Mouse (Mus musculus) liver, postnatal 0 days (tissue): ENCODE measurements around the gene Foxk1. TPM values are rescaled to one million over a fixed set of nuclear protein-coding genes. Genes with fewer than 3 reads are reported as not detected.

Experiments
- ATAC-seq: fragments of 200-750 bp; cut with Nextera tagmentation; 2 replicates; pipeline ENCODE4 v1.8.0; 2017; ENCODE audit warnings: mild to moderate bottlenecking, moderate library complexity
- DNase-seq: peaks from one replicate; pipeline ENCODE4 v3.0.0-alpha.2; 2016
- H3K27ac ChIP-seq: fragments of 300-500 bp; sonication (generic); 2 replicates; pipeline ENCODE4 v1.5.1; 2014; ENCODE audit warnings: antibody characterized with exemption, moderate library complexity, mild to moderate bottlenecking, low read depth
- H3K27me3 ChIP-seq: fragments of 300-500 bp; sonication (generic); 2 replicates; pipeline ENCODE4 v1.6.1; 2014; ENCODE audit warnings: low read length, control low read depth, mixed read lengths; ENCODE audit not compliant: insufficient read depth
- H3K36me3 ChIP-seq: fragments of 300-500 bp; sonication (generic); replicated peaks from 2 replicates; pipeline ENCODE4 v1.6.1; 2014; ENCODE audit warnings: mild to moderate bottlenecking, control low read depth, low read length, moderate library complexity, mixed read lengths; ENCODE audit not compliant: insufficient read depth
- H3K4me1 ChIP-seq: fragments of 300-500 bp; sonication (generic); 2 replicates; pipeline ENCODE4 v1.6.1; 2014; ENCODE audit warnings: antibody characterized with exemption, mild to moderate bottlenecking, control low read depth; ENCODE audit not compliant: insufficient read depth
- H3K4me2 ChIP-seq: fragments of 300-500 bp; sonication (generic); 2 replicates; pipeline ENCODE4 v1.6.1; 2014; ENCODE audit warnings: low read depth, mild to moderate bottlenecking, low read length, moderate library complexity, mixed read lengths
- H3K4me3 ChIP-seq: fragments of 300-500 bp; sonication (generic); 2 replicates; pipeline ENCODE4 v1.5.1; 2014; ENCODE audit warnings: low read depth, low read length
- H3K9ac ChIP-seq: fragments of 300-500 bp; sonication (generic); replicated peaks from 2 replicates; pipeline ENCODE4 v1.6.1; 2014; ENCODE audit warnings: mild to moderate bottlenecking, moderate library complexity
- H3K9me3 ChIP-seq: fragments of 300-500 bp; sonication (generic); 2 replicates; pipeline ENCODE4 v1.6.1; 2016; ENCODE audit warnings: mild to moderate bottlenecking, control low read depth, low read length, mixed read lengths
- CTCF ChIP-seq: sonication (generic); IDR thresholded peaks from 2 replicates; pipeline ENCODE4 v1.5.1; 2016; ENCODE audit warnings: antibody characterized with exemption, low read depth
- EP300 ChIP-seq: IDR thresholded peaks from 2 replicates; pipeline ENCODE4 v1.6.1; 2016; ENCODE audit warnings: antibody characterized with exemption, low read depth, mild to moderate bottlenecking
- whole genome bisulfite sequencing: fragments of 180-500 bp; shearing (Covaris S2); extraction: QIAGEN DNeasy Blood & Tissue Kit; methylation state at CpG from one replicate; pipeline ENCODE4 v1.1.7; 2014; ENCODE audit not compliant: insufficient replicate concordance; 5-methylcytosine and 5-hydroxymethylcytosine counted together
- polyA plus RNA-seq: library from polyadenylated mRNA; unstranded; fragments of >200 nt; fragmentation: Nextera tagmentation; extraction: Ambion mirVana; gene quantifications from 2 replicates; pipeline ENCODE4 v1.2.1, GENCODE M21; 2015

The Foxk1 gene
- polyA plus RNA-seq, 1 experiment from 2014 or later = 1.7 TPM

- H3K4me1 ChIP-seq = peaks cover 51% of the 10 kb centered on the region
- ATAC-seq (no peak), DNase-seq (no peak)
- no peaks in the 10 kb centered on the region for H3K9me3 ChIP-seq
- H3K27me3 ChIP-seq = no peaks in the 10 kb centered on the region
- no peak overlapping the region for H3K9ac ChIP-seq
- WGBS = 88% methylated on average over 9 of the region's 9 CpGs
- peaks cover 10% of the 10 kb centered on the region for H3K36me3 ChIP-seq
- H3K27ac ChIP-seq = no peak overlapping the region
- H3K4me3 ChIP-seq = no peak overlapping the region
- no peak for TF ChIP-seq EP300
- TF ChIP-seq CTCF = no peak
- no peak overlapping the region for H3K4me2 ChIP-seq
These were observed 19.6 kb downstream of the Foxk1 start for GRCm38 (mm10) chr5:142420920-142421319.

DNA sequence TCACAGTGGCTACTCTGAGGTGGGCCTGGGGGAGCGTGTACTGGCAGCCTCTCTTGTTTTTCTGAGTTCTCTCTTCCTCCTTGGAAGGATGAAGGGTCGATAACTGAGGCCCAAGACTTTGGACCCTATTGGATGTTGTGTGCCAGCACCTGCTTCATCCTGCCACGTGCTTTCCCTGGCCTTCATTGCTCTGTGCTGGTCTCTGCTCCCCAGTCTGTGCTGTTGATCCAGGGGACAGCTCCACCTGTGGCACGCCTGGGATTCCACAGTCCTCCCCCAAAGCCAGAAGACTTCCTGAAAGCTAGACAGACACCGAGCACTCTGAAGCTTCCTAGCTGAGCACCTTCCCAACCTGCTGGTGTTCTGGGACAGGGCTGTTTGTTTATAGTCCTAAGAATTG, 20.6 kb downstream of the Foxk1 start:
- no peak overlapping the region for H3K9ac ChIP-seq
- peaks cover 10% of the 10 kb centered on the region for H3K36me3 ChIP-seq
- no peaks in the 10 kb centered on the region for H3K27me3 ChIP-seq
- no peak for ATAC-seq
- peaks cover 51% of the 10 kb centered on the region for H3K4me1 ChIP-seq
- H3K4me2 ChIP-seq = no peak overlapping the region
- WGBS = 72% methylated on average over 5 of the region's 5 CpGs
- DNase-seq = no peak
- H3K27ac ChIP-seq = no peak overlapping the region
- no peak for TF ChIP-seq EP300
- no peak for TF ChIP-seq CTCF
- H3K4me3 ChIP-seq = no peak overlapping the region
- H3K9me3 ChIP-seq = no peaks in the 10 kb centered on the region

DNA sequence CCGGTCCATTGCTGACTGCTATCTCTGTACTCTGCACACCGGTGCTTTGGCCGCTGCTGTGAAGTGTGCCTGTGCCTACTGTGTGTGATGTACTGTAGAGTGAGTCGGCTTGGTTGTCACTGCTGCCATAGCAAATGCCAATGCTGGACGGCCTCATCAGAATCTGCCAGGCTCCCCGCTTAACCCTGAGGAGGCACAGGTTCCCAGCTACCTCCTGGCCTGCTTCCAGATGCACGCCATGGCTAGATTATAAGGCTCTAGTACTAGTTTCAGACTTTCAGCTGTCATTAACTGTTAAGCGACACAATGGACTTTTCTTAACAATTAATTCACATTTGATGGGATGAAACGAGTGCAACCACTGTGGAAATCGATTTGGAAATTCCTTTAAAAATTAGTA, 21.8 kb downstream of the Foxk1 start:
- no peaks in the 10 kb centered on the region for H3K9me3 ChIP-seq
- 84% methylated on average over 10 of the region's 10 CpGs for WGBS
- no peak overlapping the region for H3K27ac ChIP-seq
- H3K27me3 ChIP-seq = no peaks in the 10 kb centered on the region
- H3K4me2 ChIP-seq = no peak overlapping the region
- TF ChIP-seq CTCF (no peak), EP300 (no peak)
- DNase-seq = no peak
- peaks cover 50% of the 10 kb centered on the region for H3K4me1 ChIP-seq
- H3K36me3 ChIP-seq = peaks cover 10% of the 10 kb centered on the region
- no peak for ATAC-seq
- no peak overlapping the region for H3K4me3 ChIP-seq
- no peak overlapping the region for H3K9ac ChIP-seq

DNA sequence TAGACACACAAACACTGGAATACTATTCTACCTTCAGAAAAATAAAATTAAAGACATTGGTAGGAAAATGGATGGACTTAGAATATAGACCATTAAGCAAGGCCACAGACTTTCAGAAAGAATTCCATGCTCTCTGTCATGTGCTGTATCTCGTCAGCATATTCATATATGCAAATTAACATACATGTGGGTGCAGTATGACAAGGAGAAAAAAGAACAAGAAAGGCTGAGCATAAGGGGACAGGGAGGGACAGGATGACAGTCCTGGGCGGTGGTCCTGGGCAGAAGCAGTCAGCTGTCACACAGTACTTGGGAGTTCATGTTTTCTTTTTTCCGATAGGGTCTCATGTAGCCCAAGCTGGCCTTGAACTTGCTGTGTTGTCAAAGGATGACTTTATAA, 22.4 kb downstream of the Foxk1 start:
- ATAC-seq (no peak), DNase-seq (no peak)
- Histone ChIP-seq H3K27ac (no peak overlapping the region), H3K4me1 (peaks cover 47% of the 10 kb centered on the region), H3K4me3 (no peak overlapping the region), H3K9ac (no peak overlapping the region), H3K4me2 (no peak overlapping the region), H3K27me3 (no peaks in the 10 kb centered on the region), H3K9me3 (no peaks in the 10 kb centered on the region), H3K36me3 (peaks cover 10% of the 10 kb centered on the region)
- WGBS = 55% methylated on average over 3 of the region's 3 CpGs
- TF ChIP-seq EP300 (no peak), CTCF (no peak)

GRCm38 (mm10) chr5:142424627-142425349, 23.5 kb downstream of the Foxk1 start:
- Histone ChIP-seq H3K4me3 (no peak overlapping the region), H3K9ac (no peak overlapping the region), H3K4me1 (peaks cover 44% of the 10 kb centered on the region), H3K27ac (peak overlapping the region; percentile 83), H3K36me3 (peaks cover 9% of the 10 kb centered on the region; the same call in 1 of the 2 replicates), H3K9me3 (no peaks in the 10 kb centered on the region), H3K4me2 (peak overlapping the region; percentile 29), H3K27me3 (no peaks in the 10 kb centered on the region)
- WGBS = 48% methylated on average over 13 of the region's 13 CpGs
- TF ChIP-seq CTCF (no peak), EP300 (no peak)
- ATAC-seq = peak; percentile 57
- no peak for DNase-seq

GRCm38 (mm10) chr5:142426476-142426875, 25.2 kb downstream of the Foxk1 start:
- H3K4me2 ChIP-seq = no peak overlapping the region
- H3K4me3 ChIP-seq = no peak overlapping the region
- ATAC-seq = peak; percentile 61
- H3K9ac ChIP-seq = no peak overlapping the region
- no peaks in the 10 kb centered on the region for H3K9me3 ChIP-seq
- H3K4me1 ChIP-seq = peaks cover 44% of the 10 kb centered on the region
- WGBS = 75% methylated on average over 2 of the region's 2 CpGs
- no peak for DNase-seq
- H3K27ac ChIP-seq = peak overlapping the region; percentile 83; the same call in 1 of the 2 replicates
- H3K36me3 ChIP-seq = 0 out of 2 replicates have a peak, but pooled peaks cover 2% of the 10 kb centered on the region
- no peaks in the 10 kb centered on the region for H3K27me3 ChIP-seq
- TF ChIP-seq EP300 = no peak
- no peak for TF ChIP-seq CTCF
